Mouse (Mus musculus): ENCODE data around the gene Angptl2.

DNA sequence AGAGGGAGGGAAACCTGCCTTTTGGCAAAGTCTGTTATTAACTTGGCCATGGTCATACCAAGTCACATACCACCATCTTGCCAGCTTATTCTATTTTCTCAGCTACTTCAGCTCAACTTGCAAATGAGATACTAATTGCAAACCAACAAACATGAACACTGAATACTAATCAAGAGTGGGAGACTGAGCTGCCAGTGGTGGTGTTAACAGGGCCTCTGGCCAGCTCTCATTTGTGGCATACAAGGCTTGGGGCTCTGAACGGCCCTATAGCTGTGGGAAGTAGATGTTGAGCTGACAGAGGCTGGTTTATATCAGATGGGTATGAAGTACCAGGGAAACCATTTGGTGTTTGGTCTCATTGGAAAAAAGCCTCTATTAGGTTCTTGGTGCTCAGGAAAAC, 51.2 kb downstream of the Angptl2 start:
- TF ChIP-seq CTCF (IDR thresholded peaks at IDR 0.05; ENCODE audit: extremely low read depth, insufficient read depth, low read length) (no peak), POLR2A (IDR thresholded peaks at IDR 0.05; ENCODE audit: extremely low read depth, insufficient read depth, low read length) (no peak)
